Mouse (Mus musculus) CD4-positive, CD25-positive, alpha-beta regulatory T cell, adult 4 months (primary cell): Measurements from ENCODE around the gene Samd7. TPM values are rescaled to one million over a fixed set of nuclear protein-coding genes. Genes with fewer than 3 reads are reported as not detected.

Experiments
- ATAC-seq: one replicate; pipeline ENCODE4 v1.8.0; 2017
- polyA plus RNA-seq, 2 experiments: library from polyadenylated mRNA; unstranded; fragments of 100-300 nt; shearing (Covaris generic); gene quantifications; one replicate each; pipeline ENCODE4 v1.2.1; 2017

Samd7 gene
- polyA plus RNA-seq, 2 experiments from 2014 or later: not detected

DNA sequence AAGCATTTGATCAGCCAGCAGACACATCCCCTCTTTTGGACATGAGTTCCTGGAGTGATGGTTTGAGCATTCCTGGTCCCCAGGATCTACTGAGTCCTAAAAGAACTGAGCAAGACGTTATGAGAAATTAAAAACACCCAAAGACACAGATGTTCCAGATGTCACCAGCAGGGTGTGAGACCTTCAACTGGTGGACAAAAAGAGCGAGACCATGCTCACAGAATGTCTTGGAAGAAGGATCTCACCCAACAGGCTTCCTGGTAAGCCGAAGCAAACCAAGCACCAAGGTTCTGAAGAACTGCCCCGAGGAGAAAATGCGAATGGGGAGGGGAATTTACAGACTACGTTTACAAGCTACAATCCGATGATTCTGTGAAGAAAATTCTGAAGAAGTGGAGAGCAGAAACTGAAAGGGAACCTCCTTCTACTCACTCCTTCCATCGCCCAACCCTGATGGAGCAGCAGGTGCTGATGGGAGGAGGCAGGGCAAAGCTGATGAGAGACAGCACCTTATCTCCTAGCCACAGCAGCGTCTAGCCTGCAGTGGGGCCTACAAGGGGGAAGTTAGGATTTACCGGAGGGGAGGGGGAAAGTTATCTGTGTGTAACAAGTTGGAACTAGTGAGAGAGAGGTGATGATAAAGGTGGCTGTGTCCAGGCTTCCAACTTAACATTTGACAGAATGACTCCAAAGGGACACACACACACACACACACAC, 19.4 kb downstream of the Samd7 start:
- ATAC-seq: peak; percentile 49

- no peak for ATAC-seq
Measured at GRCm38 (mm10) chr3:30766177-30766576, 20.1 kb downstream of the Samd7 start.

- no peak for ATAC-seq
Measured at GRCm38 (mm10) chr3:30767271-30767670, 21.2 kb downstream of the Samd7 start.

GRCm38 (mm10) chr3:30769755-30770515, 23.8 kb downstream of the Samd7 start:
- ATAC-seq: no peak

- ATAC-seq: no peak
Measured at GRCm38 (mm10) chr3:30771560-30771959, 25.5 kb downstream of the Samd7 start.

GRCm38 (mm10) chr3:30772631-30773030, 26.5 kb downstream of the Samd7 start:
- ATAC-seq: no peak

- no peak for ATAC-seq
Measured at GRCm38 (mm10) chr3:30774677-30775076, 28.6 kb downstream of the Samd7 start.

- ATAC-seq: no peak
Measured at GRCm38 (mm10) chr3:30777984-30778383, 31.9 kb downstream of the Samd7 start.

- no peak for ATAC-seq
Measured at GRCm38 (mm10) chr3:30788531-30788930, 42.4 kb downstream of the Samd7 start.

GRCm38 (mm10) chr3:30792737-30793402, 46.8 kb downstream of the Samd7 start, which contains the start of gene Sec62:
Gene Sec62 (plus strand): TSS chr3:30792875.
- ATAC-seq: peak; percentile 89

DNA sequence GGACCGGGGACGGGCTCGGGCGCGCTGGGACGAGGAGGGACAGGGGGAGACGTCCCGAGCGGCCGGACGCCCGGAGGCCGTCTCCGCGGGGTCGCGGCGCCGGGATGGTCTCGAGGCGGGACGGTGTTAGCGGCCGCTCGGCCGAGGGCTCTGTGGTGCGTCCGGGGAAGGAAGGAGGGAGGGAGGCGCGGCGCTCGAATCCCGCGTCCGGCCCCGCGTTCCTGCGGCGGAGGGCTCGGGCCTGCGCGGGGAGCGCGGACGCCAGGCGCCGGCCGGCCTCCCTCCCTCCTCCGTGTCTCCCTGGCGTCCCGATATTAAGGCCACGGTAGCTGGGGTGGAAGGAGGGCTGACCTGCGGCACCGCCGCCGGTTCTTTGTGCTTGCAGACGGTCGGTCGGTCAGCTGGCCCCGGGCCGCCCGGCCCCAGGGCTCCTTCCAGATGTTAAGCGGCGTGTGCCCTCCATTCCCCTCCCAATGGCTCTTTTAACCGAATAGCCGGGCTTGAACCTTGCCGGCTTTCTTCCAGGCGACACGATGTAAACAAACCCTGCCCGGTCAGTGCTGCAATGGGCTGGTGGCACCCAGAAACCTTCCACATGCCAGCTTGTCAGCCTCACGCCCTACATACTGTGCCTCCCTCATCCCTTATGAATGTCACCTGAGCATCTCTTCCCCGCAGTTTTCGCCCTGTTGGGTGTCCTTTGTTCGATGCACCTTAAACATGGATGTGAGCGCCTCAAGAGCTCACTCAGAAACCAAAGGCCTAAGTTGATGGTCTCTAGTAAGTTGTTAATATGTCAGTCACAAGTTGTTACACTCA, 47.5 kb downstream of the Samd7 start:
- peak; percentile 50 for ATAC-seq

DNA sequence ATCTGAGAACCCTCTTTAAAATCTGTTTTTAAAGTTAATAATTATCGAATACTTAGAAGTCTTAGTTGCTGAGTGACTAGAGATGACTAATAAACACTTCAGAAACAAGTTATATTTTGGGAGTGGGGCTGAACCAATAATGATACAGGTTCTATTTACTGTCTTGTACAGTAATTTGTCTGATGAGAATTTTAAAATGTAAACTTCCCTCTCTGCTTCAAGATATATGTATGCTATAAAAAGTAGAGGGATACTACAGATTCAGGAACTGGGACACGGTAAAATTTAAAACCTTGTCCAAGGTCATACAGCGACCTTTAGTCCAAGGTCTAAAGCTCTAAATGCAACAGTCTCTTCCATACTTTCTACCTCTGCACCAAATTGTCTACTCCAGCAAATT, 56.1 kb downstream of the Samd7 start:
- ATAC-seq: no peak

DNA sequence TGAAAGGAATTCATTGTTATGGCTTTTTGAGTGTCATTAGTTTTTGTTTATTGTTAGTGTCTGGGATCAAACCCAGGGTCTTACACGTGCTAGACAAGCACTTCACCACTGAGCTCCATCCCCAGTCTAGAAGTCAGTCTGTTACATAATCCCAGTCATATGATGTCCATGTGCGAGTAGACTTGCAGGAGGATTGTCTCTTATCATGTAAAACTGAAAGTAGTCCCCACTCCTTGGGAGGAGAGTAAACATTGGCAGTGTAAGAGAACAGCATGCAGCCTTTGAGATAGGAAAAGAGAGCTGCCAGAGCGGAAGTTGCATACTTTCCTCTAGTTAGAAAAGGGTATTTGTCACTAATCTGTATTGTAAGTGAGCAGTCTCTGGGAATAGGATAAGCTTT, 66.8 kb downstream of the Samd7 start:
- no peak for ATAC-seq

Other genes starting within 250 kb of the Samd7 start
- under 1 TPM in 1 of 2 experiments, not detected in 1; 0.39 TPM for gene Mecom, start 198.3 kb upstream of the Samd7 start, polyA plus RNA-seq
- under 1 TPM; 0.22 to 0.42 TPM for gene Actrt3, start 146.4 kb upstream of the Samd7 start, polyA plus RNA-seq
- 10 to 100 TPM; 38.6 to 40.9 TPM for gene Mynn, start 144.2 kb upstream of the Samd7 start, polyA plus RNA-seq
- gene Lrriq4, start 101.8 kb upstream of the Samd7 start, polyA plus RNA-seq: not detected
- under 1 TPM in 1 of 2 experiments, not detected in 1; 0.16 TPM for gene Lrrc34, start 98.4 kb upstream of the Samd7 start, polyA plus RNA-seq
- under 1 TPM in 1 of 2 experiments, not detected in 1; 0.27 TPM for gene Lrrc31, start 46.5 kb upstream of the Samd7 start, polyA plus RNA-seq
- gene Sec62, start 46.6 kb downstream of the Samd7 start, polyA plus RNA-seq: 100 to 1,000 TPM in 1 of 2 experiments, 10 to 100 TPM in 1; 51.5 to 103 TPM
- gene Gpr160, start 109.7 kb downstream of the Samd7 start, polyA plus RNA-seq: 1 to 10 TPM; 4.1 to 5.2 TPM
- 10 to 100 TPM; 50.6 to 58.6 TPM for gene Phc3, start 223.1 kb downstream of the Samd7 start, polyA plus RNA-seq
- gene Prkci, start 249.5 kb downstream of the Samd7 start, polyA plus RNA-seq: 1 to 10 TPM; 1.4 to 2.8 TPM